Mouse (Mus musculus): ENCODE data around the gene Olfr1216. TPM values are rescaled to one million over a fixed set of nuclear protein-coding genes. Genes with fewer than 3 reads are reported as not detected.
"Not testable (repeated sequence)": the region's sequence is repeated elsewhere in the genome, so short reads cannot be mapped to it uniquely, and the experiment has no call there.

The Olfr1216 gene
- not detected in 2 replicates for polyA plus RNA-seq (2015; fragmentation: Nextera tagmentation; extraction: Ambion mirVana)

DNA sequence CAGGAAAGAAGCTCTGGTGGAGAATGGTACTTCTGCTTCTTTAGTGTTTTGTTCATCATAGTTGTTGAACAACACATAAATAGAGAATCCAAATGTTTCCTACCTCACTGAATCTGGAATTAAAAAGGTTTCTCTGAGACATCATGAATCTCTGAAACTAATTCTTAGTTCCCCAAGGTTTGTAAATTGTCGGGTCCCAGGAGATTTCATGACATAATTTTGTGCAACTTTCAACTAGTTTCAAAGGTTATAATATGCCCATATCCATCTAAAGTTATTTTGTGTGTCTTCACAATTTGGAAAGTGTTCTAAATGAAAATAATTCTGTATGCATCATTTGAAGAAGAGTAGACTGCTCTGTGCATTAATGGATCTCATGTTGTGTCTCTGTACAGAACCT lies at the start of gene Olfr1216:
Olfr1216 (minus strand) TSS at position 101 of the 400 bp plus-strand sequence.
- 87% methylated on average over 1 of the region's 1 CpGs for WGBS
- no peak within 1 kb of the TSS for H3K9ac ChIP-seq
- ATAC-seq (replicated peaks; ENCODE audit: low FRiP score) = no peak

DNA sequence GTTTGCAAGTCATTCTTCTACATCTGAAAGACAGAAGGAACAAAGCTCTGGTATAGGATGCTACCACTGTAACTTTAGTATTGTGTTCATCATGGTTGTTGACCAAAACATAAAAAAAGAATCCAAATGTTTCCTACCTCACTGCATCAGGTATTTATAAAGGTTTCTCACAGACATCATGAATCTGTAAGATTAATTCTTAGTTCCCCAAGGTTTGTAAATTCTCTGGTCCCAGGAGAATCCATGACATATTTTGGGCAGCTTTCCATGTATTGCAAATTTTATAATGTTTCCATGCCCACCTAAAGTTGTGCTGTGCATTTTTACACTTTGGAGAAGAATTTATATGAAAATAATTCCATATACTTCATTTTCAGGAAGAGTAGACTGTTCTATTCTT lies 42.9 kb upstream of the Olfr1216 start, which contains the start of gene Olfr1218:
Olfr1218 (minus strand) TSS at position 101 of the 400 bp plus-strand sequence.
- ATAC-seq (replicated peaks; ENCODE audit: low FRiP score) = no peak
- no peaks in the 10 kb centered on the region for H3K27me3 ChIP-seq
- no peaks in the 10 kb centered on the region for H3K4me1 ChIP-seq
- no peak within 1 kb of the TSS for H3K27ac ChIP-seq
- H3K9ac ChIP-seq = no peak within 1 kb of the TSS
- H3K4me3 ChIP-seq (replicated peaks) = no peak within 1 kb of the TSS
- H3K36me3 ChIP-seq = no peaks in the 10 kb centered on the region
- no peaks in the 10 kb centered on the region for H3K9me3 ChIP-seq (replicated peaks)
- H3K4me2 ChIP-seq = no peak within 1 kb of the TSS

More for the DNA sequence above, at the start of gene Olfr1216:
- Histone ChIP-seq H3K27me3 (no peaks in the 10 kb centered on the region), H3K4me1 (no peaks in the 10 kb centered on the region), H3K9me3 (replicated peaks) (no peaks in the 10 kb centered on the region), H3K4me3 (replicated peaks) (no peak within 1 kb of the TSS), H3K36me3 (no peaks in the 10 kb centered on the region), H3K27ac (no peak within 1 kb of the TSS), H3K4me2 (no peak within 1 kb of the TSS)

DNA sequence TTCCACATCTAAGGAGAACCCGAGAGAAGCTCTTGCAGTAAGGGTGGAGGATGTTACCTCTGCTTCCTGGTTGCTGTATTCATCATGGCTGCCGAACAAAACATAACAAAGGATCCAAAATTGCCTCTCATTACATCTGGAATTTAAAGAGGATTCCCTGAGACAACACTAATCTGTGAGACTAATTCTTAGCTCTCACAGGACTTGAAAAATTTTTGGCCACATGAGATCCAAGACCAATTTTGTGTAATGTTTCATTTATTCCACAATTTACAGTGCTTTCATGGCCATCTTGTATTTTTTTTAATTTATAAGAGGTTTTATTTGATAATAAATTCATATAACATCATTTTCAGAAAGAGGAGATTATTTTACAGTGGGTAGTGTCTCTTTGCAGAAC lies 13.8 kb upstream of the Olfr1216 start, which contains the start of gene Olfr1217:
Olfr1217 (minus strand) TSS at position 101 of the 400 bp plus-strand sequence.
- Histone ChIP-seq H3K36me3 (no peaks in the 10 kb centered on the region), H3K27me3 (no peaks in the 10 kb centered on the region), H3K27ac (no peak within 1 kb of the TSS), H3K9ac (no peak within 1 kb of the TSS), H3K4me3 (replicated peaks) (no peak within 1 kb of the TSS), H3K9me3 (replicated peaks) (no peaks in the 10 kb centered on the region), H3K4me1 (no peaks in the 10 kb centered on the region), H3K4me2 (no peak within 1 kb of the TSS)
- no peak for ATAC-seq (replicated peaks; ENCODE audit: low FRiP score)
- WGBS = 80% methylated on average over 2 of the region's 2 CpGs

DNA sequence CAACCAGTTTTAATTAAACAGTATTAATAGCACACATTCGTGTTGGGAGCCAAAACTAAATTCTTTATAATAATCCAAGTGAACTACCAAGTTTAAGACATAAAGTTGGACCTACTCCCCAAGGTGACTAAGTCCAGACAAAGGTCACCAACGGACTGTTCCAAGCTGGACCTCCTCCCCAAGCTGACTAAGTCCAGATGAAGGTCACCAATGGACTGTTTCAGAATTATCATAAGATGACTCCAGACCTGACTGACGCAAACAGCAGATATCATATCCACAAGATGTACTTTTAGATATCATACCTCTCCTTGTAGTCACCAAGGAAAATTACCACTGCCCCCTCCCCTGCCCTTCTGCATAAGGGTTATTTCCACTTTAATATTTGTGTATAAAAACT lies 3.3 kb upstream of the Olfr1216 start:
- H3K27me3 ChIP-seq; H3K36me3 ChIP-seq; H3K4me1 ChIP-seq; ATAC-seq (replicated peaks; ENCODE audit: low FRiP score); H3K27ac ChIP-seq; H3K9ac ChIP-seq; H3K4me2 ChIP-seq; H3K9me3 ChIP-seq (replicated peaks); H3K4me3 ChIP-seq (replicated peaks): not testable (repeated sequence)
- 69% methylated on average over 3 of the region's 3 CpGs for WGBS

DNA sequence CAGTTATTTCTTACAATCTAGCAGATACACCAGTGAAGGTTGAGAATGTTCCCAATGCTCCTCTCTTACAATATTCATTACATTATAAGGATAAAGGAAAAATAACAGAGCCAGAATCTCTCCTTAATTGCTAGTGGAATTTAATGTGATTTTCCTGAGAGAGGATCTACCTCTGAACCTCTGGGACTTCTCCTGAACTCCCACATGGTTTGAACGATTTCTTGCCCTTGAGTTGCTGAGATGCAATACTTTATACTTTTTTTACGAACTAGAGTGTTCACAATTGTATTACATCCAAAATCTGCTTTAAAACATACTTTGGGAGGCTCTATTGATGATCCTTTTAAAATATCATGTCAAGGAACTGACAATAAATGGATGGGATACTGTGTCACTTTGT lies 11.3 kb downstream of the Olfr1216 start, which contains the start of gene Olfr1215:
Olfr1215 (minus strand) TSS at position 101 of the 400 bp plus-strand sequence.
- Histone ChIP-seq H3K4me1 (no peaks in the 10 kb centered on the region), H3K4me3 (replicated peaks) (no peak within 1 kb of the TSS), H3K9me3 (replicated peaks) (no peaks in the 10 kb centered on the region), H3K27me3 (no peaks in the 10 kb centered on the region), H3K4me2 (no peak within 1 kb of the TSS), H3K27ac (no peak within 1 kb of the TSS), H3K9ac (no peak within 1 kb of the TSS), H3K36me3 (no peaks in the 10 kb centered on the region)
- no peak for ATAC-seq (replicated peaks; ENCODE audit: low FRiP score)
- WGBS = 69% methylated on average over 2 of the region's 2 CpGs

DNA sequence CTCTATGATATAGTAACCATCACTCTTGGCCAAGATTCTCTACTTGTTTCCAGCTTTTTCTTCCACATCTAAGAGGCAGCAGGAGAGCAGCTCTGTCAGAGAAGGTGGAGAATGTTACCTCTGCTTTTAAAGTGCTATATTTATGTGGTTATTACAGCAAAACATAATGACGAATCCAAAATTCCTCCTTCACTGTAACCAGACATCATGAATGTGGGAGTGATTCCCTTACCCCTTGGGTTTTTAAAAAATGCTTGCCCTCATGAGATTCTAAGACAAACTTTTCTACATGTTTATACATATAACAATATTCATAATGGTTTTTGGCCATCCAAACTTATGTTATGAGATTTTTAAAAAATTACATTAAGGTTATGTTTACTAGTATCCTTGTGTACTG lies 25.6 kb downstream of the Olfr1216 start, which contains the start of gene Olfr1214:
Olfr1214 (minus strand) TSS at position 101 of the 400 bp plus-strand sequence.
- Histone ChIP-seq H3K9me3 (replicated peaks) (no peaks in the 10 kb centered on the region), H3K9ac (no peak within 1 kb of the TSS), H3K4me2 (no peak within 1 kb of the TSS), H3K36me3 (no peaks in the 10 kb centered on the region), H3K27ac (no peak within 1 kb of the TSS), H3K27me3 (no peaks in the 10 kb centered on the region), H3K4me1 (no peaks in the 10 kb centered on the region), H3K4me3 (replicated peaks) (no peak within 1 kb of the TSS)
- ATAC-seq (replicated peaks; ENCODE audit: low FRiP score) = no peak
- WGBS = 74% methylated on average over 1 of the region's 1 CpGs

DNA sequence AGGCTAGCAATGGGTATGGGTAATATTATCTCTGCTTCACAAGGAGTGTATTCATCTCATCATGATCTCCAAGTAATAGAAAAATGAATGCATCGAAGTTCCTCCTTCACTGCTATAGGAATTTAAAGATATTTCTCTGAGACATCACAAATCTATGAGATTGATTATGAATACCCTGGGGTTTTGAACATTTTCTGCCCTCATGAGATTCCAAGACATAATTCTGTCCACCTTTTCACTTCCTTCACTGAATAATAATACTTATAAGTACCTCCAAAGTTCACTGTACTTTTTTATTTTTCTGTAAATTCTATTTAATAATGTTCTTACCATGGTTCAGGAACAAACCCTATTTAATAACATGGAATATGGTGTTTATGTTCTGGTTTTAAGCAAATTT lies 38.0 kb downstream of the Olfr1216 start, which contains the start of gene Gm13762:
Gm13762 (minus strand) TSS at position 101 of the 400 bp plus-strand sequence.
- no peak for ATAC-seq (replicated peaks; ENCODE audit: low FRiP score)
- no peaks in the 10 kb centered on the region for H3K9me3 ChIP-seq (replicated peaks)
- 77% methylated on average over 1 of the region's 1 CpGs for WGBS
- H3K36me3 ChIP-seq = no peaks in the 10 kb centered on the region
- no peak within 1 kb of the TSS for H3K27ac ChIP-seq
- no peak within 1 kb of the TSS for H3K4me2 ChIP-seq
- H3K27me3 ChIP-seq = no peaks in the 10 kb centered on the region
- no peaks in the 10 kb centered on the region for H3K4me1 ChIP-seq
- H3K9ac ChIP-seq = no peak within 1 kb of the TSS
- no peak within 1 kb of the TSS for H3K4me3 ChIP-seq (replicated peaks)

Other genes starting within 250 kb of the Olfr1216 start
- gene Olfr1200, start 247.9 kb downstream of the Olfr1216 start, polyA plus RNA-seq (2015; fragmentation: Nextera tagmentation; extraction: Ambion mirVana) = not detected in 2 replicates
- gene Olfr1201, start 225.3 kb downstream of the Olfr1216 start, polyA plus RNA-seq (2015; fragmentation: Nextera tagmentation; extraction: Ambion mirVana) = not detected in 2 replicates
- gene Olfr1202, start 203.8 kb downstream of the Olfr1216 start, polyA plus RNA-seq (2015; fragmentation: Nextera tagmentation; extraction: Ambion mirVana) = not detected in 2 replicates
- not detected in 2 replicates for gene Olfr1205, start 188.6 kb downstream of the Olfr1216 start, polyA plus RNA-seq (2015; fragmentation: Nextera tagmentation; extraction: Ambion mirVana)
- not detected in 2 replicates for gene Olfr1204, start 169.0 kb downstream of the Olfr1216 start, polyA plus RNA-seq (2015; fragmentation: Nextera tagmentation; extraction: Ambion mirVana)
- not detected in 2 replicates for gene Olfr1206, start 155.1 kb downstream of the Olfr1216 start, polyA plus RNA-seq (2015; fragmentation: Nextera tagmentation; extraction: Ambion mirVana)
- not detected in 2 replicates for gene Olfr1208, start 116.0 kb downstream of the Olfr1216 start, polyA plus RNA-seq (2015; fragmentation: Nextera tagmentation; extraction: Ambion mirVana)
- not detected in 2 replicates for gene Olfr1209, start 103.2 kb downstream of the Olfr1216 start, polyA plus RNA-seq (2015; fragmentation: Nextera tagmentation; extraction: Ambion mirVana)
- gene Olfr1211, start 80.2 kb downstream of the Olfr1216 start, polyA plus RNA-seq (2015; fragmentation: Nextera tagmentation; extraction: Ambion mirVana) = not detected in 2 replicates
- gene Olfr1212, start 64.4 kb downstream of the Olfr1216 start, polyA plus RNA-seq (2015; fragmentation: Nextera tagmentation; extraction: Ambion mirVana) = not detected in 2 replicates
- not detected in 2 replicates for gene Gm13762, start 38.1 kb downstream of the Olfr1216 start, polyA plus RNA-seq (2015; fragmentation: Nextera tagmentation; extraction: Ambion mirVana)
- gene Olfr1214, start 25.7 kb downstream of the Olfr1216 start, polyA plus RNA-seq (2015; fragmentation: Nextera tagmentation; extraction: Ambion mirVana) = not detected in 2 replicates
- not detected in 2 replicates for gene Olfr1215, start 11.4 kb downstream of the Olfr1216 start, polyA plus RNA-seq (2015; fragmentation: Nextera tagmentation; extraction: Ambion mirVana)
- gene Olfr1217, start 13.7 kb upstream of the Olfr1216 start, polyA plus RNA-seq (2015; fragmentation: Nextera tagmentation; extraction: Ambion mirVana) = not detected in 2 replicates
- not detected in 2 replicates for gene Olfr1218, start 42.8 kb upstream of the Olfr1216 start, polyA plus RNA-seq (2015; fragmentation: Nextera tagmentation; extraction: Ambion mirVana)
- gene Olfr1219, start 65.2 kb upstream of the Olfr1216 start, polyA plus RNA-seq (2015; fragmentation: Nextera tagmentation; extraction: Ambion mirVana) = not detected in 2 replicates
- not detected in 2 replicates for gene Olfr1220, start 88.5 kb upstream of the Olfr1216 start, polyA plus RNA-seq (2015; fragmentation: Nextera tagmentation; extraction: Ambion mirVana)
- not detected in 2 replicates for gene Olfr1221, start 98.9 kb upstream of the Olfr1216 start, polyA plus RNA-seq (2015; fragmentation: Nextera tagmentation; extraction: Ambion mirVana)
- gene Olfr1222, start 114.7 kb upstream of the Olfr1216 start, polyA plus RNA-seq (2015; fragmentation: Nextera tagmentation; extraction: Ambion mirVana) = not detected in 2 replicates
- not detected in 2 replicates for gene Olfr1223, start 133.2 kb upstream of the Olfr1216 start, polyA plus RNA-seq (2015; fragmentation: Nextera tagmentation; extraction: Ambion mirVana)
- gene Olfr1224-ps1, start 145.8 kb upstream of the Olfr1216 start, polyA plus RNA-seq (2015; fragmentation: Nextera tagmentation; extraction: Ambion mirVana) = not detected in 2 replicates
- gene Olfr1225, start 156.3 kb upstream of the Olfr1216 start, polyA plus RNA-seq (2015; fragmentation: Nextera tagmentation; extraction: Ambion mirVana) = not detected in 2 replicates
- not detected in 2 replicates for gene Olfr1226, start 181.7 kb upstream of the Olfr1216 start, polyA plus RNA-seq (2015; fragmentation: Nextera tagmentation; extraction: Ambion mirVana)
- gene Olfr1228, start 235.7 kb upstream of the Olfr1216 start, polyA plus RNA-seq (2015; fragmentation: Nextera tagmentation; extraction: Ambion mirVana) = not detected in 2 replicates